Mouse (Mus musculus): ENCODE measurements around the gene Sap18.

GRCm38 (mm10) chr14:57844535-57844934, 46.6 kb downstream of the Sap18 start:
- TF ChIP-seq EP300 (IDR thresholded peaks at IDR 0.05; ENCODE audit: low read depth) (no peak), CTCF (IDR thresholded peaks at IDR 0.05; ENCODE audit: low read depth) (no peak)
